Mouse (Mus musculus) Muller cell, postnatal 12 days (primary cell): ENCODE measurements around the gene Olfr461.
"Not testable (repeated sequence)": the region's sequence is repeated elsewhere in the genome, so short reads cannot be mapped to it uniquely, and the experiment has no call there.

Experiments
- DNase-seq: peaks from one replicate; pipeline ENCODE4 v3.0.0-alpha.2; 2015; ENCODE audit errors: inconsistent ontology term

Gene Olfr461

DNA sequence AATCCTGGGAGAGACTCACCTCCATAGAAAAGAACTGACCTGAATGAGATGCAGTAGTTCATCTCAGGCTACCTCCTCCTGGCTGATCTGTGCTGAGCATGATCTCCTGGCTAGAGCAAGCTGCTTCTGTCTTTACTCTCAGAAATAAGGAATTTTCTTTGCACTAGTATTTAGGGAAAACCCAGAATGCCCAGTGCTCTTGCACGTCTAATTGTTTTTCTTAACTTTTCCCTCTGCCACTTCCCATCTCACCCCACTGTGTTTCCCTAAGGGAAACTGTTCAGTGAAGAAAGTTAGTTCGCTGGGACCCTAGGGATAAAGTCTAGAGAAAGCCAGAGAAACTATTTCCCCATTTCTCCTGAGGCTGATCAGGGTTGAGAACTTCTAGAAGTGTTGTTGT, at the start of gene Olfr461:
TSS of gene Olfr461 (minus strand) at position 101 of the 400 bp plus-strand sequence.
- no peak for DNase-seq

GRCm38 (mm10) chr6:40598546-40598945, 43.7 kb upstream of the Olfr461 start:
- DNase-seq = not testable (repeated sequence)

- peak; percentile 16 for DNase-seq
Observed at GRCm38 (mm10) chr6:40594804-40595550, 40.1 kb upstream of the Olfr461 start.

- no peak for DNase-seq
Observed at GRCm38 (mm10) chr6:40588346-40588745, 33.5 kb upstream of the Olfr461 start.

GRCm38 (mm10) chr6:40585645-40586044, 30.8 kb upstream of the Olfr461 start, which contains the start of gene Clec5a:
TSS of gene Clec5a (minus strand) at chr6:40585821.
- DNase-seq = no peak

GRCm38 (mm10) chr6:40584336-40584735, 29.5 kb upstream of the Olfr461 start:
- DNase-seq = no peak

- no peak for DNase-seq
Observed at GRCm38 (mm10) chr6:40576305-40576704, 21.5 kb upstream of the Olfr461 start.

DNA sequence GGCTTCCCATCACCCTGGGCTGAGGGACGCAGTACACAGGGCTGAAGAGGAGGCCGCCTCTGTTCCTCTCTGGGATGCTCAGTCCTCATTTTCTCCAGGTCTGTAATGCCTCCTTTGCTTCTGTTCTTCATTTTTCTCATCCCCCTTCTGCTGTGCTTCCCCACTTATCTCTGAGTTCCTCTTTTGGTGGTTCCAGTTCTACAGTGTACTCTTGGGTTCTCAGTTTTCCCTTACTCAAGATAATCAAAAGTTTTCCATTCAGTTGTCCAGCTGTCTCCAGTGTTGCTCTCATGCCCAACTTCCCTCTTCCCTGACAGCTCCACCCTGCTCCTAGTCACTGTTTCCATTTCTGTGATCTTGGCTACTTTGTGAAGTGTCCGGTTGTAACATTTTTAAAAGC, 18.8 kb upstream of the Olfr461 start:
- no peak for DNase-seq

GRCm38 (mm10) chr6:40569187-40569586, 14.3 kb upstream of the Olfr461 start, which contains the start of gene Olfr460:
TSS of gene Olfr460 (plus strand) at chr6:40569487.
- no peak for DNase-seq

- DNase-seq = no peak
Observed at GRCm38 (mm10) chr6:40544690-40545089, 10.2 kb downstream of the Olfr461 start.

DNA sequence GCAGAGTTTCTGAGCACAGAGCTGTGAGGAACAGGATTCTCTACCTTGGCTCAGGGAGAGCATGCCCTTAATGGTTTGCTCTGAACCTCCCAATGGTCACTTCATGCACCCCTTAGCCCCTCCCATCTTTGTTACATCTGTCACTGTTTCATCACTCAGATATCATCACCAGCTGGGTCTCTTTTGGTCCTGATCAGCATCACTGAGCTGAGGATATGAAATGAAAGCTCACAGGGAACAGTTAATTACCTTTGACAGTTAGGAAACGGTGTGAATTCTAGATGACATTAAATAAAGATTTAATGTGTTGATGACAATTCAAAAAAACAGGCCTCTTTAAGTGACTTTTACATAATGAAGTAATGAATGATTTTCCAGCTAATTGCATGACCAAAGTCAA, 35.4 kb downstream of the Olfr461 start, which contains the start of gene Prss37:
TSS of gene Prss37 (minus strand) at position 101 of the 400 bp plus-strand sequence.
- no peak for DNase-seq

DNA sequence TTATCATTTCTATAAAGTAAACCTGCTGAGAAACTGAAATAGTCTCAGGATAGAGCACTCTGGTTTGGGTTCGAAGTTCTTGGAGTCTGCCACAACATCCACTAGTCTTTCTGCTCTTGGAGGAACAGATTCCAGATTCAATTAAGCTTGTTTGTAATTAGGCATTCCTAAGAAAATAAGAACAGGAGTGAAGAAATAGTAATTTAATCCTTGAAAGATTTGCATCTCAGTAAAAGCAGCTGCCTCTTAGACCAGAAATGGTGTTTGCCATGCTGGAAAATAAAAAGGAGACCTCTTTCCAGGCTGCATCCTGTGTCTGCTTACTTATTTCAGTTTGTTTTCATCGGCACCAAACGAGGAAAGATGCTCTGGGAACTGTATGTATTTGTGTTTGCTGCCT, 61.6 kb downstream of the Olfr461 start, which contains the start of gene Tas2r108:
TSS of gene Tas2r108 (plus strand) at position 301 of the 400 bp plus-strand sequence.
- DNase-seq = no peak
